Mouse (Mus musculus) spleen, postnatal 0 days (tissue): Measurements from ENCODE around the gene Ryr2. TPM values are rescaled to one million over a fixed set of nuclear protein-coding genes. Genes with fewer than 3 reads are reported as not detected.

ENCODE experiments used
- polyA plus RNA-seq: library from polyadenylated mRNA; unstranded; fragments of >200 nt; fragmentation: Nextera tagmentation; extraction: Ambion mirVana; gene quantifications from 2 replicates; pipeline ENCODE4 v1.2.1, GENCODE M21; 2015

Ryr2 gene
- polyA plus RNA-seq = 0.28 TPM in 2 replicates

DNA sequence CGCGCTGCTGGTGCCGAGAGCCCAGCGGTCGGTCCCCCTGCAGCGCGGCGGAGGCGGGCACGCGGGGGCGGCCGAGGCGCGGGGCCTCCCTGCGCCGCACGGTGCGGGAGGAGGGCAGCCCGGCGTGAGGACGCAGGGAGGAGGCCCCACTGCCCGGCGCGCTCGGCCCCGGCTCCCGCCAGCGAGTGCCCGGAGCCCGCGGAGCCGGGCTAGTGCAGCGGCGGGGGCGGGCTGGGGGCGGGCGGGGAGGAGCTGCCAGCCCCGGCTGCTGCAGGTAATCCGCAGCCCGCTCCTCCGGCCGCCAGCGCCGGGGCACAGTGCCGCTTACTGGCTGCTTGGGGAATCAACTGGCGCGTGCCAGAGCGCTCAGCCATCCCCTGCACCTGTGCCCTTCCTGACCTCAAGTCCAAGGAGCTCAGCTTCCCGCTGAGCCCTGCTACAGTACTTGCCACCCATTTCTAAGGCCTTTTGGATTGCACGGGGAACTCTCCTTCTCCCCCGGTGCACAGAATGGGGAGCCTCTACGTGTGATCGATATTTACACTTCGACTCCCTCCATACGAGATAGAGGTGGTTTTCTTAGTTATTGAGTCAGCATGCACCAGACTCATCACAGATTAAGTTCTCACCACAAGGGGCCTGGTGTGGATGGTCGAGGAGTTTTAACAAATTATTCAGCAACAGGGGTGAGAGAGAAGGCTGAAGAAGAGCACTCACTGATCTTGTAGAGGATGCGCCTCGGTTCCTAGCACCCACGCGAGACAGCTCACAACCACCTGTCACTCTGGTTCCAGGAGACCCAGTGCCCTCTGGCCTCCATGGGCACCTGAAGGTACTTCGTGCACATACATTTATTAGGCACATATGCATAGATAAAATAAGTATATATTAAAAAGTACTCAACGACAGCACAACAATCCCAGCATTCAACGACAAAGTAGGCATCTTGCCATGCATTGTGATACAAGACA is at the start of gene Ryr2:
Ryr2 (minus strand) TSS at position 284 of the 971 bp plus-strand sequence.

Other genes with a start within 250 kb of the Ryr2 start
- gene Mtr, start 151.2 kb upstream of the Ryr2 start, polyA plus RNA-seq = 11.6 and 12.1 TPM in 2 replicates
- 0.93 and 2.2 TPM in 2 replicates for gene Actn2, start 233.8 kb upstream of the Ryr2 start, polyA plus RNA-seq